Mouse (Mus musculus) lung, embryonic 14.5 days (tissue): Measurements from ENCODE around the gene Wfdc15b. TPM values are rescaled to one million over a fixed set of nuclear protein-coding genes. Genes with fewer than 3 reads are reported as not detected.
"Not testable (repeated sequence)": the region's sequence is repeated elsewhere in the genome, so short reads cannot be mapped to it uniquely, and the experiment has no call there.

ENCODE experiments used
- ATAC-seq: fragments of 200-750 bp; cut with Nextera tagmentation; 2 replicates; pipeline ENCODE4 v1.8.0; 2017; ENCODE audit warnings: mild to moderate bottlenecking, moderate TSS enrichment, moderate library complexity; ENCODE audit not compliant: insufficient read depth
- DNase-seq: peaks from one replicate; pipeline ENCODE4 v3.0.0-alpha.2; 2015
- H3K27ac ChIP-seq: fragments of 300-500 bp; sonication (generic); 2 replicates; pipeline ENCODE4 v1.5.1; 2014; ENCODE audit warnings: low read depth, mild to moderate bottlenecking, moderate library complexity
- H3K27me3 ChIP-seq: fragments of 300-500 bp; sonication (generic); 2 replicates; pipeline ENCODE4 v1.6.1; 2014; ENCODE audit warnings: low read length, control low read depth; ENCODE audit not compliant: insufficient read depth
- H3K36me3 ChIP-seq: fragments of 300-500 bp; sonication (generic); 2 replicates; pipeline ENCODE4 v1.6.1; 2014; ENCODE audit warnings: control low read depth; ENCODE audit not compliant: insufficient read depth
- H3K4me1 ChIP-seq: fragments of 300-500 bp; sonication (generic); 2 replicates; pipeline ENCODE4 v1.6.1; 2014; ENCODE audit warnings: antibody characterized with exemption, control low read depth; ENCODE audit not compliant: insufficient read depth
- H3K4me2 ChIP-seq: fragments of 300-500 bp; sonication (generic); 2 replicates; pipeline ENCODE4 v1.6.1; 2014; ENCODE audit warnings: mild to moderate bottlenecking
- H3K4me3 ChIP-seq: fragments of 300-500 bp; sonication (generic); 2 replicates; pipeline ENCODE4 v1.5.1; 2014; ENCODE audit warnings: low read depth, low read length
- H3K9ac ChIP-seq: fragments of 300-500 bp; sonication (generic); 2 replicates; pipeline ENCODE4 v1.6.1; 2014
- H3K9me3 ChIP-seq: fragments of 300-500 bp; sonication (generic); 2 replicates; pipeline ENCODE4 v1.6.1; 2016; ENCODE audit warnings: low read depth, low read length, control low read depth
- CTCF ChIP-seq: IDR thresholded peaks from 2 replicates; pipeline ENCODE4 v1.5.1; 2016; ENCODE audit warnings: antibody characterized with exemption, low read depth
- WGBS: fragments of 180-500 bp; shearing (Covaris S2); extraction: QIAGEN DNeasy Blood & Tissue Kit; methylation state at CpG from one replicate; pipeline ENCODE4 v1.1.7; 2014; 5-methylcytosine and 5-hydroxymethylcytosine counted together
- polyA plus RNA-seq: library from polyadenylated mRNA; unstranded; fragments of >200 nt; fragmentation: Nextera tagmentation; extraction: Ambion mirVana; gene quantifications from 2 replicates; pipeline ENCODE4 v1.2.1, GENCODE M21; 2014

Wfdc15b gene
- not detected in 2 replicates for polyA plus RNA-seq

DNA sequence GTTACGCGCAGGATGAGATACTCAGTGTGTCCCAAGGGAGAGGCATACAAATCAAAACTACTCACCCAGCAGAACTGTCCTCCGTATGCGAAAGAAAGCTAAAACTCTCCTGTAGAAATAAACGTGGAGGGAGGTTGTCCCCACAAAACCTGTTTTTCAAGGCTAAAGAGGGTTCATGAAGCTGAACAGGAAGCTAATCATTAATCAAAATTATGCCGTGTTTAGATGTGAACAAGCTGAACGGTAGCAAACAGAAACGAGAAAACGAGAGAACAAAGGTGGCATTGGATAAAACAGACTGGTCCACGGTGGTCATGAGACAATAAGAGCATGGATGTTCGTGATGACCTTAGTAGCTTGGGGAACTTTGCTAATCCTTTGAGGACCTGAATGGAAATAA, at the start of gene Wfdc15b:
Gene Wfdc15b (minus strand): TSS at position 139 of the 400 bp plus-strand sequence.
- no peak for ATAC-seq
- Histone ChIP-seq H3K4me3 (no peak within 1 kb of the TSS), H3K27me3 (no peaks in the 10 kb centered on the region), H3K4me1 (no peaks in the 10 kb centered on the region), H3K36me3 (no peaks in the 10 kb centered on the region), H3K4me2 (no peak within 1 kb of the TSS), H3K9me3 (no peaks in the 10 kb centered on the region), H3K9ac (no peak within 1 kb of the TSS), H3K27ac (no peak within 1 kb of the TSS)
- TF ChIP-seq CTCF = no peak
- 38% methylated on average over 11 of the region's 11 CpGs for WGBS
- DNase-seq = no peak

GRCm38 (mm10) chr2:164256540-164256939, 35.1 kb upstream of the Wfdc15b start, which contains the start of gene Svs3b:
TSS of gene Svs3b (minus strand) at chr2:164256640.
- ATAC-seq, H3K9ac ChIP-seq, H3K27ac ChIP-seq, H3K36me3 ChIP-seq, H3K4me3 ChIP-seq, H3K4me2 ChIP-seq, DNase-seq, H3K27me3 ChIP-seq, H3K9me3 ChIP-seq, H3K4me1 ChIP-seq: not testable (repeated sequence)
- 55% methylated on average over 1 of the region's 1 CpGs for WGBS

GRCm38 (mm10) chr2:164238366-164238765, 16.9 kb upstream of the Wfdc15b start, which contains the start of gene Svs2:
TSS of gene Svs2 (minus strand) at chr2:164238466.
- Histone ChIP-seq H3K27me3 (no peaks in the 10 kb centered on the region), H3K9me3 (no peaks in the 10 kb centered on the region), H3K4me2 (no peak within 1 kb of the TSS), H3K36me3 (no peaks in the 10 kb centered on the region), H3K4me3 (no peak within 1 kb of the TSS), H3K4me1 (no peaks in the 10 kb centered on the region), H3K27ac (no peak within 1 kb of the TSS), H3K9ac (no peak within 1 kb of the TSS)
- WGBS = 79% methylated on average over 3 of the region's 3 CpGs
- DNase-seq (no peak), ATAC-seq (no peak)
- no peak for TF ChIP-seq CTCF

- no peak for TF ChIP-seq CTCF
- Histone ChIP-seq H3K27me3 (no peaks in the 10 kb centered on the region), H3K4me2 (no peak overlapping the region), H3K4me3 (no peak overlapping the region), H3K9ac (no peak overlapping the region), H3K9me3 (no peaks in the 10 kb centered on the region), H3K27ac (no peak overlapping the region), H3K36me3 (no peaks in the 10 kb centered on the region), H3K4me1 (no peaks in the 10 kb centered on the region)
- WGBS = 69% methylated on average over 8 of the region's 8 CpGs
- DNase-seq = no peak
- no peak for ATAC-seq
These were observed 11.2 kb upstream of the Wfdc15b start for GRCm38 (mm10) chr2:164232671-164233070.

- Histone ChIP-seq H3K27me3 (no peaks in the 10 kb centered on the region), H3K9ac (no peak overlapping the region), H3K9me3 (no peaks in the 10 kb centered on the region), H3K36me3 (no peaks in the 10 kb centered on the region), H3K4me1 (no peaks in the 10 kb centered on the region), H3K4me2 (no peak overlapping the region), H3K4me3 (no peak overlapping the region), H3K27ac (no peak overlapping the region)
- no peak for ATAC-seq
- DNase-seq = no peak
- WGBS = 81% methylated on average over 8 of the region's 8 CpGs
- no peak for TF ChIP-seq CTCF
These were observed 7.1 kb upstream of the Wfdc15b start for GRCm38 (mm10) chr2:164228361-164229070.

GRCm38 (mm10) chr2:164219295-164219694, 2.2 kb downstream of the Wfdc15b start:
- no peak for DNase-seq
- no peak for TF ChIP-seq CTCF
- Histone ChIP-seq H3K27me3 (no peaks in the 10 kb centered on the region), H3K27ac (no peak overlapping the region), H3K36me3 (no peaks in the 10 kb centered on the region), H3K9ac (no peak overlapping the region), H3K9me3 (no peaks in the 10 kb centered on the region), H3K4me2 (no peak overlapping the region), H3K4me1 (no peaks in the 10 kb centered on the region), H3K4me3 (no peak overlapping the region)
- WGBS = 82% methylated on average over 9 of the region's 9 CpGs
- ATAC-seq = no peak

- no peak for TF ChIP-seq CTCF
- Histone ChIP-seq H3K4me3 (no peak overlapping the region), H3K36me3 (no peaks in the 10 kb centered on the region), H3K4me1 (no peaks in the 10 kb centered on the region), H3K27me3 (no peaks in the 10 kb centered on the region), H3K9ac (no peak overlapping the region), H3K27ac (no peak overlapping the region), H3K4me2 (no peak overlapping the region), H3K9me3 (no peaks in the 10 kb centered on the region)
- ATAC-seq = no peak
- DNase-seq = no peak
- WGBS = 78% methylated on average over 5 of the region's 5 CpGs
These were observed 8.7 kb downstream of the Wfdc15b start for GRCm38 (mm10) chr2:164212711-164213110.
